Mouse (Mus musculus) embryonic facial prominence, embryonic 10.5 days (tissue): ENCODE results near the gene Eva1c. TPM values are rescaled to one million over a fixed set of nuclear protein-coding genes. Genes with fewer than 3 reads are reported as not detected.

ENCODE experiments used
- DNase-seq: peaks from one replicate; pipeline ENCODE4 v3.0.0-alpha.2; 2017; ENCODE audit warnings: low spot score
- H3K27ac ChIP-seq: fragments of 300-500 bp; sonication (generic); replicated peaks from 2 replicates; pipeline ENCODE4 v1.5.1; 2016; ENCODE audit warnings: mild to moderate bottlenecking
- H3K27me3 ChIP-seq: fragments of 300-500 bp; sonication (generic); replicated peaks from 2 replicates; pipeline ENCODE4 v1.6.1; 2016; ENCODE audit warnings: low read depth, mild to moderate bottlenecking; ENCODE audit not compliant: poor library complexity, severe bottlenecking
- H3K36me3 ChIP-seq: fragments of 300-500 bp; sonication (generic); replicated peaks from 2 replicates; pipeline ENCODE4 v1.6.1; 2016; ENCODE audit warnings: mild to moderate bottlenecking, moderate library complexity
- H3K4me1 ChIP-seq: fragments of 300-500 bp; sonication (generic); 2 replicates; pipeline ENCODE4 v1.6.1; 2016
- H3K4me3 ChIP-seq: fragments of 300-500 bp; sonication (generic); 2 replicates; pipeline ENCODE4 v1.5.1; 2016; ENCODE audit warnings: mild to moderate bottlenecking, moderate library complexity
- H3K9me3 ChIP-seq: fragments of 300-500 bp; sonication (generic); 2 replicates; pipeline ENCODE4 v1.6.1; 2016; ENCODE audit warnings: mild to moderate bottlenecking
- WGBS: fragments of 180-500 bp; shearing (Covaris S2); methylation state at CpG from one replicate; pipeline ENCODE4 v1.1.7; 2016; 5-methylcytosine and 5-hydroxymethylcytosine counted together
- microRNA-seq: library from miRNA; unstranded; fragments of <30 nt; microRNA quantifications from one replicate; pipeline ENCODE4, GENCODE M21; 2017
- polyA plus RNA-seq: library from polyadenylated mRNA; unstranded; fragments of >200 nt; fragmentation: Nextera tagmentation; extraction: Ambion mirVana; gene quantifications from 2 replicates; pipeline ENCODE4 v1.2.1, GENCODE M21; 2016

Eva1c gene
- polyA plus RNA-seq, 1 experiment from 2014 or later: 0.36 TPM

DNA sequence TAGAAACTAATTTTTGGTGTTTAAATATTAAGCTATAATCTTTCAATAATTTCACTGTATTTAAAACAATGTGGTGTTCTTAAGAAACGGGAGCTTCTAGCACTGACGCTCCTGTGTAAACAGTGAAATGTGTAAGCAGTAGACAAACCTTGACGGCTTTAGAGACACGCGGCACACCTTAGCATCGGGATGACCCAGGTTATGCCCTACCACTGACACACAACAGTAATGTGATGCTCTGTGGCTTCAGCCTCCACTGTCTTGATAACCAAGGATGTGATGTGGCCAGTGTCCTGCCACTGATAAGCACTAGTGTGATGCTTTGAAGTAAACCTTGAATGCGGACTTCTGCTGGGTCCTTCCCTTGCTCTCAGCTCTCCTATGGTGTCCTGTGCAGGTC is 114.7 kb downstream of the Eva1c start:
- no peaks in the 10 kb centered on the region for H3K27me3 ChIP-seq
- peaks cover 19% of the 10 kb centered on the region for H3K36me3 ChIP-seq
- no peak for DNase-seq
- no peak overlapping the region for H3K4me3 ChIP-seq
- H3K27ac ChIP-seq: no peak overlapping the region
- H3K4me1 ChIP-seq: no peaks in the 10 kb centered on the region
- WGBS: 92% methylated on average over 7 of the region's 7 CpGs
- no peaks in the 10 kb centered on the region for H3K9me3 ChIP-seq

DNA sequence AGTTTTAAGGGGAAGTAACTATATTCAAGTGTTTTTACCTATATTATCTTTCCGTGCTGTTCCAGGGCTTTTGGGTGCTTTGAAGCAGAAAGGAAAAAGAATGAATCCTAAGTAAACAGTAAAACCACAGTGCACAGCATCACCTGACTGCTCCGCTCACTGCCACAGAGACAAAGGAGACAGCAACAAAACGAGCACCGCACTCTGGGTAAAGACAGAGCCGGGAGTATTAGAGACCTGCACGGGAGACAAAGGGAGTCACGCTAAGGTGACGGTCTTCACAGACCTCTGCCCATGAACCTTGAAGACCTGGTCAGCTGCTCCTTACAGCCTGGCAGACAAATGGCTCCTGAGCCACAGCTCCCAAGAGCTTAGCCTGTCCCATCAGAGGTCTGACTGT is 120.5 kb downstream of the Eva1c start:
- H3K27me3 ChIP-seq: no peaks in the 10 kb centered on the region
- no peaks in the 10 kb centered on the region for H3K4me1 ChIP-seq
- peaks cover 38% of the 10 kb centered on the region for H3K36me3 ChIP-seq
- no peaks in the 10 kb centered on the region for H3K9me3 ChIP-seq
- peak overlapping the region; percentile 19; the same call in 1 of the 2 replicates for H3K27ac ChIP-seq
- 85% methylated on average over 8 of the region's 8 CpGs for WGBS
- H3K4me3 ChIP-seq: no peak overlapping the region
- no peak for DNase-seq

DNA sequence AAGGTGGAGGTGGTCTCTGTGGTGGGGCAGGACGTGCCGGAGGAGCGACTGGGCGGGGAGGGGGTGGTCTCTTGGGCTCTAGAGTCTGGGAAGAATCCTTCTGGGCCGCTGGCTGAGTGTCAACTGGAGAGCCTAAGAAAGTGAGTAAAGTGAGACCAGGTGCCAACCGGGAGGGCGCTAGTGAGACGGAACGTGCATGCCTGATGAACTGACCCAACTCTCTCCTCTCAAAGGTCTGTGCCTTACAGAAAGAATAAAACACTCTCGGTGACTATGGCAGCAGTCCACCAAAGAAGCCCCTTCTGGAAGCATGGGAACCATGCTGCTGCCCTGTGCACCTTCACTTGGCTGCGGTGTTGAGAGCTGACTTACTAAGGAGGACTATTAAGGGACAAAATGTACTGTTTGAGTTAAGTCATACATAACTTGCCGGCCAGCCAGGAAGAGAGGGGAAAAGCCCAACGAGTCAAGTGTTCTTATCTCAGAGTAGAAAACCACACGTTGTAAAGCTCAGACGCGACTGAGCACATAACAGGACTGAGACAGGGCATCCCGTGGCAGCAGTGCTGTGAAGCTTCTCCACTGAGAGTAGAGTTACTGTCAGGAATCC is 123.9 kb downstream of the Eva1c start:
- H3K4me1 ChIP-seq: no peaks in the 10 kb centered on the region
- no peak overlapping the region for H3K4me3 ChIP-seq
- peaks cover 34% of the 10 kb centered on the region for H3K36me3 ChIP-seq
- H3K27me3 ChIP-seq: no peaks in the 10 kb centered on the region
- WGBS: 56% methylated on average over 17 of the region's 17 CpGs
- no peaks in the 10 kb centered on the region for H3K9me3 ChIP-seq
- H3K27ac ChIP-seq: no peak overlapping the region
- no peak for DNase-seq

DNA sequence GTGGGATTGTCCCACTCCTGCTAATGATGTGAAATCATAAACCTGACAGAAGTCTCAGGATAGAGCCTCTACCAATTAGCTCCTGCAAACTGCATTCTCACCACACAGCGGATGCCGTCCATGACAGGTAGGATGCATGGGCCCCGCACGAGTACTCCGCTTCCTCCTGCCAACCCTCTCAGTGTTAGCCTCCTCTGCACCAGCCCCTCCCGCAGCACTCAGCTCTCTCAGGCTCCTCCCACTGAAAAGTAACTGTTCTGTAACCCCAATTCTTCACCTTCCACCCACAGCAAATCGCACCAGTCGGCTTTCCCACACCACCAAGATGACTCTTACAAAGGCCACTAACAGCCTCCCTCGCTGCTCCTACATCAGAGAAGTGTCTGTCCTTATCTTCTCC is 126.6 kb downstream of the Eva1c start:
- H3K4me1 ChIP-seq: no peaks in the 10 kb centered on the region
- no peak for DNase-seq
- no peaks in the 10 kb centered on the region for H3K9me3 ChIP-seq
- no peak overlapping the region for H3K4me3 ChIP-seq
- H3K36me3 ChIP-seq: peaks cover 28% of the 10 kb centered on the region; the same call in 1 of the 2 replicates
- no peak overlapping the region for H3K27ac ChIP-seq
- 90% methylated on average over 9 of the region's 9 CpGs for WGBS
- H3K27me3 ChIP-seq: no peaks in the 10 kb centered on the region

DNA sequence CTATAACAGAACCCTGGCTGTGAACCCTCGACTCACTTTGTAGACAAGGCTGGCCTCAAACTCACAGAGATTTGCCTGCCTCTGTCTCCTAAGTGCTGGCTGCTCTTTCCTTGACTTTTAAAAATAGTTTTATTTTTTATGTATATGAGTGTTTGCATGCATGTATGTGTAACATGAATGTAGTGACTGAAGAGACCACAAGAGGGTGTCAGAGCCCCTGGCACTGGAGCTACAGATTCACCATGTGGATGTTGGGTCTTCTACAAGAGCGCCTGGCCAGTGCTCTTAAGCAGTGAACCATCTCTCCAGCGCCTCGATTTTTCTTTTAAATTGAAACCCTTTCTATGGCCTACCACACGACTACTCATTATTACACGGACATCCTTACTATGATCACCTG is 127.3 kb downstream of the Eva1c start:
- Histone ChIP-seq H3K27ac (no peak overlapping the region), H3K4me3 (no peak overlapping the region), H3K4me1 (no peaks in the 10 kb centered on the region), H3K27me3 (no peaks in the 10 kb centered on the region), H3K36me3 (peaks cover 28% of the 10 kb centered on the region; the same call in 1 of the 2 replicates), H3K9me3 (no peaks in the 10 kb centered on the region)
- DNase-seq: no peak
- 92% methylated on average over 6 of the region's 6 CpGs for WGBS

Small RNA genes within 50 kb of the gene (microRNA-seq; reads per million reads assigned to microRNA genes)
- not detected for gene Gm22933

Other genes with a start within 250 kb of the Eva1c start
- gene Mis18a, start 99.3 kb upstream of the Eva1c start, polyA plus RNA-seq: 99.0 and 103 TPM in 2 replicates
- 1.2 and 2.4 TPM in 2 replicates for gene Mrap, start 88.5 kb upstream of the Eva1c start, polyA plus RNA-seq
- 10.9 and 11.5 TPM in 2 replicates for gene Urb1, start 16.3 kb upstream of the Eva1c start, polyA plus RNA-seq
- gene Cfap298, start 108.4 kb downstream of the Eva1c start, polyA plus RNA-seq: 50.1 and 58.2 TPM in 2 replicates
- gene Synj1, start 184.6 kb downstream of the Eva1c start, polyA plus RNA-seq: 11.6 and 11.8 TPM in 2 replicates
- gene Paxbp1, start 217.8 kb downstream of the Eva1c start, polyA plus RNA-seq: 66.9 and 79.2 TPM in 2 replicates